Mouse (Mus musculus) small intestine, adult 2 months (tissue): ENCODE data around the gene Krtap29-1. TPM values are rescaled to one million over a fixed set of nuclear protein-coding genes. Genes with fewer than 3 reads are reported as not detected.

Experiments
- H3K27ac ChIP-seq: fragments of 200-500 bp; 2 replicates; pipeline ENCODE4 v1.5.1; 2012; ENCODE audit warnings: low read depth, low read length, control low read depth, inconsistent platforms; ENCODE audit not compliant: insufficient read depth
- H3K27me3 ChIP-seq: fragments of 200-500 bp; 2 replicates; pipeline ENCODE4 v1.6.1; 2012; ENCODE audit warnings: mild to moderate bottlenecking, moderate library complexity, low read length, inconsistent platforms; ENCODE audit not compliant: control insufficient read depth, insufficient read depth
- H3K36me3 ChIP-seq: fragments of 200-500 bp; 2 replicates; pipeline ENCODE4 v1.6.1; 2012; ENCODE audit warnings: mild to moderate bottlenecking, low read length, control low read depth, inconsistent platforms; ENCODE audit not compliant: control insufficient read depth, insufficient read depth
- H3K4me1 ChIP-seq: fragments of 200-500 bp; 2 replicates; pipeline ENCODE4 v1.6.1; 2012; ENCODE audit warnings: low read length, inconsistent platforms, mixed read lengths; ENCODE audit not compliant: control insufficient read depth, insufficient read depth, insufficient read length
- H3K4me3 ChIP-seq: fragments of 200-500 bp; 2 replicates; pipeline ENCODE4 v1.5.1; 2012; ENCODE audit warnings: low read depth, mild to moderate bottlenecking, control low read depth, inconsistent platforms, low read length, moderate library complexity
- CTCF ChIP-seq: fragments of 200-500 bp; IDR thresholded peaks from 2 replicates; pipeline ENCODE4 v1.5.1; 2012; ENCODE audit warnings: low read depth, mild to moderate bottlenecking, control low read depth, inconsistent platforms, low read length, moderate library complexity, mixed read lengths; ENCODE audit not compliant: insufficient replicate concordance, insufficient read length; ENCODE audit errors: extremely low read depth
- POLR2A ChIP-seq: fragments of 200-500 bp; IDR thresholded peaks from 2 replicates; pipeline ENCODE4 v1.6.1; 2012; ENCODE audit warnings: low read depth, mild to moderate bottlenecking, control low read depth, inconsistent platforms, low read length, moderate library complexity
- WGBS: fragments of 180-500 bp; shearing (Covaris S2); methylation state at CpG from one replicate; pipeline ENCODE4 v1.1.7; 2018; 5-methylcytosine and 5-hydroxymethylcytosine counted together
- polyA plus RNA-seq: library from polyadenylated mRNA; depleted of rRNA; stranded (reverse); fragments of >200 nt; gene quantifications from 2 replicates; pipeline ENCODE4 v1.2.3, GENCODE M21; 2012; rRNA removed

The Krtap29-1 gene
- polyA plus RNA-seq, 1 experiment: not detected

GRCm38 (mm10) chr11:99937751-99938264 is 41.0 kb downstream of the Krtap29-1 start:
- TF ChIP-seq POLR2A (no peak), CTCF (no peak)
- Histone ChIP-seq H3K4me3 (no peak overlapping the region), H3K4me1 (no peaks in the 10 kb centered on the region), H3K27me3 (no peaks in the 10 kb centered on the region), H3K27ac (no peak overlapping the region), H3K36me3 (no peaks in the 10 kb centered on the region)
- WGBS: 75% methylated on average over 9 of the region's 9 CpGs

- Histone ChIP-seq H3K4me1 (no peaks in the 10 kb centered on the region), H3K36me3 (no peaks in the 10 kb centered on the region), H3K27me3 (no peaks in the 10 kb centered on the region), H3K27ac (no peak within 1 kb of the TSS), H3K4me3 (no peak within 1 kb of the TSS)
- WGBS: 82% methylated on average over 1 of the region's 1 CpGs
- TF ChIP-seq CTCF: no peak
- TF ChIP-seq POLR2A: no peak
These were observed 42.9 kb downstream of the Krtap29-1 start, which contains the start of gene Krtap31-2 for GRCm38 (mm10) chr11:99935991-99936390. Gene Krtap31-2, plus strand, starts transcription at chr11:99936291.

Other genes with a start within 250 kb of the Krtap29-1 start
- gene Gm14180, start 244.8 kb downstream of the Krtap29-1 start, polyA plus RNA-seq: not detected in 2 replicates
- gene Gm11595, start 206.1 kb downstream of the Krtap29-1 start, polyA plus RNA-seq: not detected in 2 replicates
- not detected in 2 replicates for gene Krtap4-8, start 198.3 kb downstream of the Krtap29-1 start, polyA plus RNA-seq
- not detected in 2 replicates for gene Krtap4-9, start 193.9 kb downstream of the Krtap29-1 start, polyA plus RNA-seq
- not detected in 2 replicates for gene Gm11596, start 185.6 kb downstream of the Krtap29-1 start, polyA plus RNA-seq
- not detected in 2 replicates for gene Gm11569, start 180.1 kb downstream of the Krtap29-1 start, polyA plus RNA-seq
- gene Gm11554, start 174.6 kb downstream of the Krtap29-1 start, polyA plus RNA-seq: not detected in 2 replicates
- not detected in 2 replicates for gene Krtap4-13, start 169.2 kb downstream of the Krtap29-1 start, polyA plus RNA-seq
- not detected in 2 replicates for gene Gm11564, start 163.4 kb downstream of the Krtap29-1 start, polyA plus RNA-seq
- not detected in 2 replicates for gene 2300003K06Rik, start 141.0 kb downstream of the Krtap29-1 start, polyA plus RNA-seq
- 1.9 and 3.2 TPM in 2 replicates for gene Krtap4-16, start 127.4 kb downstream of the Krtap29-1 start, polyA plus RNA-seq
- gene Gm11568, start 121.1 kb downstream of the Krtap29-1 start, polyA plus RNA-seq: not detected in 2 replicates
- not detected in 2 replicates for gene Gm11559, start 114.6 kb downstream of the Krtap29-1 start, polyA plus RNA-seq
- not detected in 2 replicates for gene Krtap9-1, start 105.7 kb downstream of the Krtap29-1 start, polyA plus RNA-seq
- gene Gm11567, start 99.9 kb downstream of the Krtap29-1 start, polyA plus RNA-seq: not detected in 2 replicates
- gene Krtap31-1, start 71.1 kb downstream of the Krtap29-1 start, polyA plus RNA-seq: not detected in 2 replicates
- not detected in 2 replicates for gene Gm11565, start 64.3 kb downstream of the Krtap29-1 start, polyA plus RNA-seq
- not detected in 2 replicates for gene Krtap31-2, start 42.8 kb downstream of the Krtap29-1 start, polyA plus RNA-seq
- not detected in 2 replicates for gene Krtap9-5, start 30.6 kb downstream of the Krtap29-1 start, polyA plus RNA-seq
- not detected in 2 replicates for gene Krtap16-1, start 7.5 kb upstream of the Krtap29-1 start, polyA plus RNA-seq
- not detected in 2 replicates for gene Krtap17-1, start 14.9 kb upstream of the Krtap29-1 start, polyA plus RNA-seq
- gene Krt33a, start 37.2 kb upstream of the Krtap29-1 start, polyA plus RNA-seq: not detected in 2 replicates
- gene Krt33b, start 50.8 kb upstream of the Krtap29-1 start, polyA plus RNA-seq: not detected in 2 replicates
- not detected in 2 replicates for gene Krt34, start 62.5 kb upstream of the Krtap29-1 start, polyA plus RNA-seq
- 0.20 TPM in 1 of 2 replicates, not detected in the other for gene Krt31, start 71.5 kb upstream of the Krtap29-1 start, polyA plus RNA-seq
- gene Krt32, start 109.2 kb upstream of the Krtap29-1 start, polyA plus RNA-seq: not detected in 2 replicates
- gene Krt35, start 117.2 kb upstream of the Krtap29-1 start, polyA plus RNA-seq: not detected in 2 replicates
- not detected in 2 replicates for gene Krt36, start 126.6 kb upstream of the Krtap29-1 start, polyA plus RNA-seq
- 1.0 TPM in 1 of 2 replicates, not detected in the other for gene Krt13, start 142.5 kb upstream of the Krtap29-1 start, polyA plus RNA-seq
- 0.32 and 1.1 TPM in 2 replicates for gene Krt15, start 156.9 kb upstream of the Krtap29-1 start, polyA plus RNA-seq
- 1,218 and 2,324 TPM in 2 replicates for gene Krt19, start 169.6 kb upstream of the Krtap29-1 start, polyA plus RNA-seq
- gene Krt9, start 214.2 kb upstream of the Krtap29-1 start, polyA plus RNA-seq: not detected in 2 replicates
- 0.27 TPM in 1 of 2 replicates, not detected in the other for gene Krt14, start 228.5 kb upstream of the Krtap29-1 start, polyA plus RNA-seq